Mouse (Mus musculus) liver, embryonic 12.5 days (tissue): ENCODE data around the gene Ankrd33. TPM values are rescaled to one million over a fixed set of nuclear protein-coding genes. Genes with fewer than 3 reads are reported as not detected.

Source experiments
- ATAC-seq: fragments of 200-750 bp; cut with Nextera tagmentation; 2 replicates; pipeline ENCODE4 v1.8.0; 2017; ENCODE audit warnings: moderate number of reproducible peaks, mild to moderate bottlenecking, moderate library complexity
- H3K27ac ChIP-seq: fragments of 300-500 bp; sonication (generic); 2 replicates; pipeline ENCODE4 v1.5.1; 2016; ENCODE audit warnings: mild to moderate bottlenecking
- H3K27me3 ChIP-seq: fragments of 300-500 bp; sonication (generic); replicated peaks from 2 replicates; pipeline ENCODE4 v1.6.1; 2016; ENCODE audit warnings: mild to moderate bottlenecking, moderate library complexity
- H3K36me3 ChIP-seq: fragments of 300-500 bp; sonication (generic); 2 replicates; pipeline ENCODE4 v1.6.1; 2016; ENCODE audit warnings: mild to moderate bottlenecking, moderate library complexity
- H3K4me1 ChIP-seq: fragments of 300-500 bp; sonication (generic); 2 replicates; pipeline ENCODE4 v1.6.1; 2016
- H3K4me2 ChIP-seq: fragments of 300-500 bp; sonication (generic); 2 replicates; pipeline ENCODE4 v1.6.1; 2016; ENCODE audit warnings: mild to moderate bottlenecking, moderate library complexity
- H3K4me3 ChIP-seq: fragments of 300-500 bp; sonication (generic); 2 replicates; pipeline ENCODE4 v1.5.1; 2016; ENCODE audit warnings: mild to moderate bottlenecking, moderate library complexity
- H3K9ac ChIP-seq: fragments of 300-500 bp; sonication (generic); 2 replicates; pipeline ENCODE4 v1.6.1; 2016; ENCODE audit warnings: mild to moderate bottlenecking, moderate library complexity
- H3K9me3 ChIP-seq: fragments of 300-500 bp; sonication (generic); replicated peaks from 2 replicates; pipeline ENCODE4 v1.6.1; 2016; ENCODE audit warnings: mild to moderate bottlenecking, moderate library complexity
- WGBS: fragments of 180-500 bp; shearing (Covaris S2); methylation state at CpG from one replicate; pipeline ENCODE4 v1.1.7; 2016; ENCODE audit not compliant: insufficient replicate concordance; 5-methylcytosine and 5-hydroxymethylcytosine counted together
- polyA plus RNA-seq: library from polyadenylated mRNA; unstranded; fragments of >200 nt; fragmentation: Nextera tagmentation; extraction: Ambion mirVana; gene quantifications from 2 replicates; pipeline ENCODE4 v1.2.1, GENCODE M21; 2016

The Ankrd33 gene
- polyA plus RNA-seq, 1 experiment from 2014 or later, result not detected

DNA sequence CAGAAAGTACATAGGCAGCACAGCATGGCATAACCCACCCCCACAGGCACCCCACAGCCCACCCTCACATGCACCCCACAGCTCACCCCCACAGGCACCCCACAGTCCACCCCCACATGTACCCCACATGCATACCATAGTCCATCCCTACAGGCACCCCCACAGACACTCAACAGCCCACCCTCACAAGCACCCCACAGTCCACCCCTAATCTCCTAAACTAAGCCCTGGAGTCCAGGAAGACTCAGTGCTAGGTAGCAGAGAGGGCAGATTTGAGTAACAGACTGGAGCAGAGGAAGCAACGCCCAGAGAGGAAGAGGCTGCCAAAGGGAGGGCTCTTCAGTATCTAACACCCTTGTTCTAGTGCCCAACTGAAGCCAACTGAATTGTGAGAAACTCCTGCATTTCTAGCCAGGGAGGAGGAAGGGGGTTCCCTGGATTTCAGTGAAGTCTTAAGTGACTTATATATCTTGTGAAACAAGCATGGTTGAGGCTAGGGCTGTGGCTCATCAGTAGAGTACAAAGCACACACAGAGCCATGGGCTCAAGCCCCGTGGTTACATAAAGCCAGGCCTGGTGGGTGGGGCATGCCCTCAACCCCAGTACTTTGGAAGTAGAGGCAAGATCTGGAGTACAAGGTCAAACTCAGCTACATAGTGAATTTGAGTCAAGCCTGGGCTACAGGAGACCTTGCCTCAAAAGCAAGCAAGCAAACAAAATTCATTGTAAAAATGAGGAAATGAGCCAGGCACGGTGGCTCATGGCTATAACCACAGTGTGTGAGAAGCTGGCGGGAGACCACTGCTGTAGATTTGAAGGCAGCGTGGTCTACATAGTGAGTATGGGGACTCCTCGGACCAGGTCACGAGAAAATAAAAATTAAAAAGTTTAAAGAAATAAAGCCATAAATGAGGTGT is 39.4 kb downstream of the Ankrd33 start:
- no peak overlapping the region for H3K27ac ChIP-seq
- 0 out of 2 replicates have a peak, but pooled peaks have one; percentile 30 for ATAC-seq
- H3K4me1 ChIP-seq, result peaks cover 5% of the 10 kb centered on the region; the same call in 1 of the 2 replicates
- H3K9me3 ChIP-seq, result no peaks in the 10 kb centered on the region; the same call in 1 of the 2 replicates
- 32% methylated on average over 7 of the region's 7 CpGs for WGBS
- H3K36me3 ChIP-seq, result no peaks in the 10 kb centered on the region
- no peak overlapping the region for H3K9ac ChIP-seq
- no peak overlapping the region for H3K4me3 ChIP-seq
- H3K4me2 ChIP-seq, result no peak overlapping the region
- no peaks in the 10 kb centered on the region for H3K27me3 ChIP-seq

DNA sequence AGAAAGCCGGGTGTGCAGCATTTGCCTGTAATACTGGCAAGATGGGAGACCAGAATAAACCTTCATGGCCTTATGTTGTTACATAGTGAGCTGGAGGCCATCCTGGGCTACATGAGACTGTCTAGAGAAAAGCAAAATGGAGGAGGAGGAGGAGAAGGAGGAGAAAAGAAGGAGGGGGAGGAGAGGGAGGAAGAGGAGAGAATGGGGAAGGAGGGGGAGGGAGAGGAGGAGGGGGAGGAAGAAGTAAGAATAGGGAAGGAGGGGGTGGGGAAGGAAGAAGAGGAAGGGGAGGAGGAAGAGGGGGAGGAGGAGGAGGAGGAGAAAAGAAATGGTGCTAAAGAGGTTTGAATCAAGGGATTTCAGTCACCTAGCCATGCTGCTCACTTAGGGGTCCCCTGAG is 44.6 kb downstream of the Ankrd33 start:
- Histone ChIP-seq H3K9ac (no peak overlapping the region), H3K27me3 (peaks cover 4% of the 10 kb centered on the region; the same call in 1 of the 2 replicates), H3K4me1 (peaks cover 22% of the 10 kb centered on the region), H3K9me3 (no peaks in the 10 kb centered on the region; the same call in 1 of the 2 replicates), H3K36me3 (no peaks in the 10 kb centered on the region), H3K4me2 (peak overlapping the region; percentile 5; the same call in 1 of the 2 replicates), H3K27ac (no peak overlapping the region; the same call in 1 of the 2 replicates), H3K4me3 (no peak overlapping the region)
- no peak for ATAC-seq
- WGBS, result 5% methylated on average over 1 of the region's 1 CpGs

DNA sequence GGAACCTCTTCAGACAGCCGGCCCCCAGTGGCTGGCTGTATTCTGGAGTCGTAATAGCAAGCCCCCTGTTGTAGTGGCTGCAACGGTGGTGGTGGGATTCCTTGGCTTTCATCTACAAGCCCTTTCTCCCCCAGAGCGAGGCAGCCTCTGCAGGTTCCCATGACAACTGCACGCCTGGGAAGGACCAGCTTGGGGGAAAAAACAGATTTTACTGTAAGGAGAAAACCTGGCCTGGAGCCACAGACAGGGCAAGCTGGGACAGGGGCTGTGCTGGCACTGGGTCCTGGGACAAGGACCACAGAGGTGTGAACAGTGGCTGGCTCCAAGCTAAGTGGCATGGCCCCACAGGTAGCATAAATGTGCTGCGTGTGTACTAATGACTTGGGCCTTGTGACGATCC is 45.0 kb downstream of the Ankrd33 start:
- no peak overlapping the region for H3K27ac ChIP-seq
- H3K9me3 ChIP-seq, result no peaks in the 10 kb centered on the region; the same call in 1 of the 2 replicates
- peaks cover 23% of the 10 kb centered on the region for H3K4me1 ChIP-seq

DNA sequence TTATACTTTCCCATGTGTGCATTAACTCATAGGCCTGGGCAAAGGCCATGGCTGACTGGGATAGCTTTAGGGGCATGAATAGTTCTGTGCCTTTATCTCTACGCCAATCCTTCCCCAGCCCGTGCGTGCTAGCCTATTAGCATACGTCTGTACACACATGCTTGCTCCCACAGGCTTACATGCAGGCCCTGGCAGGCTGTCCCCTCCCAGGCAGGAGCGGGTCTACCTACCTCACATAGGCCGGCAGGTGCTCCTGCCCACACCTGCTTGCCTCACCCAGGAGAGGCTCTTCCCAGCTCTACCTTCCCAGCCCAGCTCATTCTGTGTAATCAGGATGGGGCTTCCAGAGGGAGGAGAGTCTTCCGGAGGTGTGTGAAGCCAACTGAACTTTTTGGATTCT is 46.0 kb downstream of the Ankrd33 start:
- H3K4me1 ChIP-seq, result peaks cover 29% of the 10 kb centered on the region
- no peak overlapping the region for H3K4me2 ChIP-seq
- H3K9me3 ChIP-seq, result no peaks in the 10 kb centered on the region; the same call in 1 of the 2 replicates
- 68% methylated on average over 7 of the region's 7 CpGs for WGBS
- peaks cover 4% of the 10 kb centered on the region for H3K27me3 ChIP-seq
- no peaks in the 10 kb centered on the region for H3K36me3 ChIP-seq
- ATAC-seq, result no peak
- H3K9ac ChIP-seq, result no peak overlapping the region
- H3K27ac ChIP-seq, result no peak overlapping the region
- no peak overlapping the region for H3K4me3 ChIP-seq

More for the DNA sequence above, 45.0 kb downstream of the Ankrd33 start:
- no peak for ATAC-seq
- Histone ChIP-seq H3K27me3 (peaks cover 4% of the 10 kb centered on the region), H3K36me3 (no peaks in the 10 kb centered on the region), H3K4me2 (no peak overlapping the region), H3K9ac (no peak overlapping the region), H3K4me3 (no peak overlapping the region)
- 37% methylated on average over 7 of the region's 7 CpGs for WGBS

DNA sequence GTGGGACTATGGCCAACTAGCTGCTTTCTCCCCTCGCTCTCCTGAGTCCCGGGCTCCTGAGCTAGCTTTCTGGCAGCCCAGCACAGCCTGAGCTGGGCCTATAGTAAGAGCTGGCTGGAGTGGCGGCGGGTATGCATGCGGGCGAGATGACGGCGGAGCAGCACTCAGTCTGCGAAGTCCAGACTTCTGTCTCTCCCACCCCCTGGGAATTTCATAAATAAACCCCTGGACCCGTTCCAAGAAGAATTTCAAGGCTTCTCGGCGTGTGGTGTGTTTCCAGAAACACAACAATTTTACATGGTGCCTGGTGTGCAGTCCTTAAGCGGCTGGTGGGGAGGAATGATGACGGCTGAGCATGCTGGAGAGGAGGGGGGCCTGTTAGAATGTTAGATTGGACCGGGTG is 47.5 kb downstream of the Ankrd33 start:
- WGBS, result 66% methylated on average over 15 of the region's 15 CpGs
- H3K4me1 ChIP-seq, result peaks cover 29% of the 10 kb centered on the region
- no peak overlapping the region for H3K27ac ChIP-seq
- no peak overlapping the region for H3K4me2 ChIP-seq
- no peaks in the 10 kb centered on the region for H3K36me3 ChIP-seq
- H3K9me3 ChIP-seq, result no peaks in the 10 kb centered on the region
- ATAC-seq, result no peak
- peaks cover 4% of the 10 kb centered on the region for H3K27me3 ChIP-seq
- H3K9ac ChIP-seq, result no peak overlapping the region
- H3K4me3 ChIP-seq, result no peak overlapping the region

DNA sequence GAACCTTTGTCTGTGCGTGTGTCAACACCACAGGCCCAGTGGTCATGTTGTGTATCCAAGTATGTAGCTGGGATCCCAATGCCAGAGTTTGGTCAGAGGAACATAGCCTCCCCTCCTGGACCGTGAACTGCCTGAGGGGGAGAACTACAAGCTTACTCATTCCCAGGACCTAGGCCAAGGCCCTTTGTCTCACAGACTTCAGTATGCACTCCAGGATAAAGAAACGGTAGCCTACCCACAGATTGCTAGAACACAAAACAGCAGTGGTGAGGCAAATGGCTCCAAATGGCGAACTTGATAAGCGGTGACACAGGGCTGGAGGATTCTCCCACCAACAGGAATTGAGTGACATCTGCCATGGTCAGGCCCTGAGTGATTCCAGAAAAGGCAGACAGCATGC is 48.3 kb downstream of the Ankrd33 start:
- Histone ChIP-seq H3K27me3 (peaks cover 7% of the 10 kb centered on the region), H3K9ac (no peak overlapping the region), H3K27ac (no peak overlapping the region), H3K4me2 (no peak overlapping the region), H3K36me3 (no peaks in the 10 kb centered on the region), H3K9me3 (no peaks in the 10 kb centered on the region), H3K4me1 (peaks cover 30% of the 10 kb centered on the region), H3K4me3 (no peak overlapping the region)
- 0 out of 2 replicates have a peak, but pooled peaks have one; percentile 30 for ATAC-seq
- WGBS, result 44% methylated on average over 5 of the region's 5 CpGs

DNA sequence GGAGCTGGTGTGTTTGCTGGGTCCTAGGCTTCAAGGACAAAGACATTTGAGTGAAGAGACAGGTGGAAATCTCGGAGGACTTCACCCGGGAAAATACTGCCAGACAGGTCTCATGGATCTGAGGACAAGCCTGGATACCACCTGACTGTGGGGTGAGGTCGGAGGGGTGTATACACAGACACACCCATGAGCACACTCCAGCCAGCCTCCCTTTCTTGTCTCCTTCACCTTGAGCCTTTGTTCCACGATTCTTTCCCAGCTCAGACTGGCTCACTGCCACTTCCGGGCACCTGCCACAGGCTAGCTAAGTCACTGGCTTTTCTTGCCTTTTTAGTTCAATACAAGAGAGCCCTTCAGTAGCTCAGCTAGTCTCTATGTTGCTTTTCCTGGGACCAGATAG is 48.7 kb downstream of the Ankrd33 start:
- Histone ChIP-seq H3K9me3 (no peaks in the 10 kb centered on the region), H3K36me3 (no peaks in the 10 kb centered on the region), H3K9ac (no peak overlapping the region), H3K4me2 (no peak overlapping the region), H3K4me3 (no peak overlapping the region), H3K4me1 (peaks cover 35% of the 10 kb centered on the region), H3K27ac (no peak overlapping the region), H3K27me3 (peaks cover 7% of the 10 kb centered on the region)
- 54% methylated on average over 5 of the region's 5 CpGs for WGBS
- 0 out of 2 replicates have a peak, but pooled peaks have one; percentile 21 for ATAC-seq

DNA sequence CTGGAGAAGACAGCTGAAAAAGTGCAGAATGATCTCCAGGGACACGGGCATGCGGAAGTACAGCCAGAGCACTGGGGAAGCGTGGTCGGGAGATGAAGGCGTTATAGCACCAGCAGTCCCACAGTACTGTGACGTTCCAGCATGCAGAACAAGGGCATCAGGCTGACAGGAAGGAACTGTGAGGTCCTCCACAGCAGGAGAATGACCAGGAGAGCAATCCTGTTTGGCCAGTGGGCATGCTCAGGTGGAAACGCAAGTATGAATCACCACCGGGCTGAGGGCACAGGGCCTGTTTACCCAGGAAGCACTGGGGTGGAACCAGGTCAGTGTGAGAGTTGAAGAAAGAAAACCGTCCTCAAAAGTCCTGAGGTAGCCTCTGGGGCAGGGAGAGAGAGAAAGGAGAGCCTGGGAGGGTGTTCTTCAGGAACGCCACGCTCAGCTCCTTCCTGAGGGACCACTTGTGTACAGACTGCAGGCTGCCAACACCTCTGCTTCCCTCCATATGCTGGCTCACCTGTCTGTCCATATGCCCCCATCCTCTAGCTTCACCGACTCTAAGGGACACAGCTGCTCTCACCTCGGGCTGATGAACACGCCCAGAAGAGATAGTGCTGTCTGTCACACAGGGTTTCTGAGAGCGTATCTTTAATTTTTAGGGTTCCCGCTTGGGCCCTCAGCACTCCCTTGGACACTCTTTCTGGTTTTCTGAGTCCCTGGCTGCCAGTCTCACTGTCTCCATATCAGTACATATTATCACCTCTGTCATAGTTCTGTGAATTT is 50.3 kb downstream of the Ankrd33 start:
- no peaks in the 10 kb centered on the region for H3K9me3 ChIP-seq

DNA sequence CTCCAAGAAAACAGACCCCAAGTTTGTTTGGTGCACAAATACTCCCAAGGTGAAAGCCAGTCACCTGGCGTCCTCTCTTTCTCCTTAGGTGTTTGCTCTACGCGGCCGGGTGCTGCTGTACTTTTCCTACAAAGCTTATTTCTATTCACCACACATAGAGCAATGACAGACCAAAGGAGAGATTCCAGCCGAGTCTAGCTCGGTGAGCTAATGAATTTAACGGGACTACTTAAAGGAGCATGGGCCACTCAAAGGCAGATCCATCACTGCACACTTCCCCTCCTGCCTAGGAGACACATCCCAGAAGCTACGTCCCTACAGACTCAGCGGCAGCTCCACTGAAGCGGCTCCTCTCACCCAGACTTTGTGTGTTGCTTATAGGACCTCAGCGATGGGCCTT is 52.0 kb downstream of the Ankrd33 start:
- Histone ChIP-seq H3K9ac (no peak overlapping the region), H3K27me3 (peaks cover 3% of the 10 kb centered on the region; the same call in 1 of the 2 replicates), H3K36me3 (no peaks in the 10 kb centered on the region), H3K4me1 (peaks cover 48% of the 10 kb centered on the region), H3K4me2 (no peak overlapping the region), H3K9me3 (no peaks in the 10 kb centered on the region), H3K4me3 (no peak overlapping the region), H3K27ac (no peak overlapping the region)
- ATAC-seq, result no peak
- WGBS, result 73% methylated on average over 11 of the region's 11 CpGs

More for the DNA sequence above, 50.3 kb downstream of the Ankrd33 start:
- Histone ChIP-seq H3K27ac (no peak overlapping the region), H3K4me2 (no peak overlapping the region), H3K27me3 (peaks cover 7% of the 10 kb centered on the region), H3K4me1 (peaks cover 45% of the 10 kb centered on the region), H3K36me3 (no peaks in the 10 kb centered on the region), H3K9ac (no peak overlapping the region), H3K4me3 (no peak overlapping the region)
- 41% methylated on average over 16 of the region's 16 CpGs for WGBS
- no peak for ATAC-seq
